Mouse (Mus musculus): Measurements from ENCODE around the gene Syn1.

DNA sequence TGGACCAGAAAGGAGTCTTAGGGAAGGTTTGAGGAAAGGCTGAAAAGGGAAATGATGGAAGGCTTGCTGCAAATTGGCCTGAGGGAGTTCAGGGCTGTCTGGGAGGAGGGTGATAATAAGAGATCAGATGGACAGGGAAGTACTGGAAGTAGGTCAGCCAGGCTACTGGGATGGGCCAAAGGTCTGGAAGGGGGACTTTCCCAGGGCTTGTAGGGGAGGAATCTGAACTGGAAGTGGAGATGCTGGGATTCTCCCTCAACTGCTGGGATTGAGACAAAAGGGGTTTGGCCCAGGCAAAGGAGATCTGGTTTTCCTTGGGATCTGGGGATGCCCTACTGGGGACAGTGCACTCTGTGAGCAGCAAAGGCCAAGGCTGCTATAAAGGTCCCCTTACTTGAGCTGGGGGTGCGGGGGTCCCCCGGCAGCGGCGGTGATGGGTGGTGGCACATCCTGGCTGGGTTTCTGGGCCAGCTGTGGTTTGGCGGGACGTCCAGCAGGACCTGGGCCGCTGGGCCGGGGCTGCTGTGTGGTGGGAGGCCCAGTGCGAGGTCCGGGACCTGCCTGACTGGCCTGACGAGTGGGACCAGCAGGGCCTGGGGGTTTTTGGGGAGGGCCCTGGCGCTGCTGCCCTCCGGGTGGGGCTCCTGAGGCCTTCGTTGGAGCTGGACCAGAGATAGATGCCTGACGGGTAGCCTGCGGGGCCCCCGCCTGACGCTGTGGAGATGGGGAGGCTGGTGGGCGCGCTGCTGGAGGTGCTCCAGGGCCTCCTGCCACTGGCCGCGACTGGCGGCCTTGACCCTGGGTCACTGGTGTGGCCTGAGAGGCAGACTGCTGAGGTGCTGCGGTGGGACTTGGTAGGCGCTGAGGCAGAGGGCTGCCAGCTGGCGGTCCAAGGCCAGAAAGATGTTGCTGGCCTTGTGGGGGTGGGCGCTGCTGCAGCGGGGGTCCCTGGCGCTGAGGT, 58.4 kb downstream of the Syn1 start:
- no peak for TF ChIP-seq CTCF (IDR thresholded peaks at IDR 0.05; ENCODE audit: low read depth, low read length)
- TF ChIP-seq GATA1 (IDR thresholded peaks at IDR 0.05; ENCODE audit: borderline replicate concordance, low read length), result no peak
- no peak for TF ChIP-seq TAL1 (conservative IDR thresholded peaks at IDR 0.05; ENCODE audit: low read depth, low read length)
- TF ChIP-seq POLR2AphosphoS5 (IDR thresholded peaks at IDR 0.05; ENCODE audit: insufficient replicate concordance, low read depth, low read length), result no peak
- TF ChIP-seq GATA2 (IDR thresholded peaks at IDR 0.05; ENCODE audit: borderline replicate concordance, low read depth, low read length), result no peak

Data from G1E (cell line).